Mouse (Mus musculus) naive thymus-derived CD4-positive, alpha-beta T cell, adult 2 months (primary cell): ENCODE measurements around the gene Wfdc17.

ENCODE experiments used
- DNase-seq: peaks from one replicate; pipeline ENCODE4 v3.0.0-alpha.2; 2011; ENCODE audit warnings: low read depth

The Wfdc17 gene

GRCm38 (mm10) chr11:83740443-83740991, 36.7 kb downstream of the Wfdc17 start:
- DNase-seq: no peak

DNA sequence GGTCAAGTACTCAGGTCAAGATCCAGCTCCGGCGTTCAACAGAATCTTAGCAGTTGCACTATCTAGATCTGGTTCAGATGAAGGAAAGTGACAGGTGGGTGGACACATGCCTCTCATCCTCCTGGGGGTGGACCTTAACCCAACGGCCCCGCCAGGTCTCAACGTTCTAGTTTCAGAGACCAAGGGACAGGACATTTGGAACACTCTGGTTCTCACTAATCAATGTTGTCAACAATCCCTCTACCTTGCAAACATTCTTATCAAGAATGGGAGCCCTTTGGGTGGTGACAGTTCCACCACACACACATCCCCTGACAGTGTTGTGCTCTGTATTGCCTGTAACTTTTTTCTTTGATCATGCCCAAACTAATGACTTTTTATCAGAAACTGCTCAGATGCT, 38.0 kb downstream of the Wfdc17 start:
- DNase-seq: no peak

DNA sequence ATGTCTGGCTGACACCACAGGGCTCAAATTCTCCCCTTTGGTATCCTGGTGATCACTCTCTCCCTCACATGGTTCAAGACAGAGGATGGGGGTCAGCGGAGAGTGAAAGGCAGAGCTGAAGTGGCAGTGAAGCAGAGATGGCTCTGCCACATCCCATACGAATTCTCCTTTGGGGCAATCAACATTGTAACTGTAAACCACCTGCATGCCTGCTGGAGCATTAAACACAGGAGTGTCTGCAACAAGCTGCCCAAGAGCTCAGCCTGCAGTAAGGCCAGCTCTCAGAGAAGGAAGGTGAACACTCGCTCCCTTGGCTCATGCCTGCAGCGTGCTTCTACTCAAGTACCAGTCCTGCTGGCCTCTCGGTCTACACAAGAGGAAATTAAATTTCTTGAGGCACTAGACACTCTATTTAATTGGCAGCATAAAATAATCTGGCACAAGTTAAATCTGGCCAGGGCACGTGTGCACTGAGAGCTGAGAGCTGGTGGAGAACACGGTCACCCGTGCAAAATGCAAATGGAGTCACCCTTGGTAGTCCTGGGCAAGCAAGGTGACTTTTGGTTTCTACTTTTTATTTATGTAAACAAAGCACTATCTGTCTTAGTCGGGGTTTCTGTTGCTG, 39.1 kb downstream of the Wfdc17 start:
- DNase-seq: no peak

GRCm38 (mm10) chr11:83743525-83743924, 39.7 kb downstream of the Wfdc17 start:
- DNase-seq: no peak

DNA sequence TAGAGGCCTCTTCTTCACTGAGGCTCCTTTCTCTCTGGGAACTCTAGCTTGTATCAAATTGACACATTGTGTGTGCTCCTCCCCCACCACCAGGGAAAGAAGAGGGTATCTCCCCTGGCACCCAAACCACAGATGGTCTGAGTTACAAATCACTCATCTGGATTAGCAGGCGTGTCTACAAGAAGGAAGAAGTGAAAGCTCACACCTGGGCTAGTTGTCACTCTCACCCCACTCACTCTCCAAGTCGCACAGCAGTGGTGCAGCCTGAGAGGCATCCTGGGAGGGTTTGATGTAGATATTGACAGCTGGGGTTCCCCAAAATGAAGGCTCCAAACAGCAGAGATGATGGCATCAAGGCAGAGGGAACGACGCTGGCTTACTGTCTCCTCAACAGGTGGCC, 42.4 kb downstream of the Wfdc17 start:
- no peak for DNase-seq

- no peak for DNase-seq
These were observed 42.9 kb downstream of the Wfdc17 start, which contains the start of gene Wfdc21 for GRCm38 (mm10) chr11:83746681-83747080. Gene Wfdc21, plus strand, starts transcription at chr11:83746940.

GRCm38 (mm10) chr11:83747376-83748265, 43.8 kb downstream of the Wfdc17 start:
- no peak for DNase-seq

GRCm38 (mm10) chr11:83753581-83754181, 49.9 kb downstream of the Wfdc17 start, which contains the start of gene Heatr6:
Gene Heatr6, plus strand, starts transcription at chr11:83753696.
- DNase-seq: peak; percentile 90

- DNase-seq: no peak
These were observed 50.4 kb downstream of the Wfdc17 start for GRCm38 (mm10) chr11:83754227-83754626.
